8 mouse cellular contexts compared by ENCODE assay signal in genomic region chr12:83606411-83606810, GRCm38 (mm10). TPM values are rescaled to one million over a fixed set of nuclear protein-coding genes. Genes with fewer than 3 reads are reported as not detected.
DNase-seq lines count a peak whose midpoint lies in the region; TF ChIP-seq lines count a peak whose summit lies in the region.
"Not testable (repeated sequence)": the region's sequence is repeated elsewhere in the genome, so short reads cannot be mapped to it uniquely, and the experiment has no call there.

No protein-coding gene starts in this region.

- H3K79me2 ChIP-seq in MEL (ENCODE audit: control insufficient read depth, insufficient read depth, low read length, poor library complexity) = not testable (repeated sequence)

- not testable (repeated sequence) for TF ChIP-seq POLR2A in ES-Bruce4 (IDR thresholded peaks at IDR 0.05; ENCODE audit: insufficient read depth, low read length)
- 0 out of 4 replicates have a peak, but pooled peaks of 1 of the 2 experiments have one; percentile 20 for TF ChIP-seq POLR2A in MEL (IDR thresholded peaks at IDR 0.05; ENCODE audit: control insufficient read depth in 1 of 2, insufficient read depth in 1 of 2, low read depth in 1 of 2, low read length in 2 of 2, poor library complexity in 1 of 2)

- TF ChIP-seq CTCF in E14TG2a.4 (conservative IDR thresholded peaks at IDR 0.05; ENCODE audit: low read length); ES-Bruce4 (IDR thresholded peaks at IDR 0.05; ENCODE audit: low read depth, low read length); MEL (IDR thresholded peaks at IDR 0.05 in 2 of 3, conservative IDR thresholded peaks at IDR 0.05 in 1 of 3; ENCODE audit: control insufficient read depth in 1 of 3, insufficient read depth in 1 of 3, low read depth in 2 of 3, low read length in 3 of 3, poor library complexity in 1 of 3, severe bottlenecking in 1 of 3): not testable (repeated sequence)

- not testable (repeated sequence) for H3K27ac ChIP-seq in ES-Bruce4 (ENCODE audit: insufficient read depth, low read length); MEL (ENCODE audit: control insufficient read depth, low read depth, low read length)
- H3K27ac ChIP-seq in ES-E14 (ENCODE audit: insufficient read depth, low read depth, low read length, poor library complexity, severe bottlenecking) = peak overlapping the region; percentile 10; the same call in 1 of the 2 replicates

- H3K9me3 ChIP-seq in E14TG2a.4 (ENCODE audit: low read length); ES-Bruce4 (replicated peaks; ENCODE audit: control insufficient read depth, insufficient read depth, low read length, poor library complexity, severe bottlenecking); ES-E14 (ENCODE audit: control insufficient read depth, insufficient read depth, low read depth, low read length); MEL (replicated peaks; ENCODE audit: insufficient read depth, low read length): not testable (repeated sequence)

- H3K4me3 ChIP-seq in E14TG2a.4 (replicated peaks; ENCODE audit: low read length) (peak overlapping the region; percentile 77), ES-Bruce4 (ENCODE audit: low read depth, low read length) (peak overlapping the region; percentile 30), ES-E14 (ENCODE audit: insufficient read depth in 1 of 2, low read depth in 1 of 2, low read length in 2 of 2, poor library complexity in 1 of 2, severe bottlenecking in 1 of 2) (peak overlapping the region; percentile 44 to 68), MEL (ENCODE audit: control insufficient read depth in 1 of 2, insufficient read depth in 1 of 2, low read depth in 2 of 2, low read length in 2 of 2) (0 out of 4 replicates have a peak overlapping the region, but pooled peaks of 1 of the 2 experiments have one; percentile 20)

- TF ChIP-seq EP300 in ES-Bruce4 (IDR thresholded peaks at IDR 0.05; ENCODE audit: insufficient read depth, low read depth, low read length); MEL (IDR thresholded peaks at IDR 0.05; ENCODE audit: low read depth in 1 of 2, low read length in 2 of 2): not testable (repeated sequence)

- not testable (repeated sequence) for H3K9ac ChIP-seq in ES-Bruce4 (ENCODE audit: low read depth, poor library complexity, severe bottlenecking); MEL (ENCODE audit: control insufficient read depth, low read depth, low read length, poor library complexity, severe bottlenecking)
- peak overlapping the region; percentile 68; the same call in 1 of the 2 replicates for H3K9ac ChIP-seq in ES-E14 (ENCODE audit: insufficient read depth, low read depth, low read length, poor library complexity, severe bottlenecking)

- H3K4me1 ChIP-seq in E14TG2a.4 (replicated peaks; ENCODE audit: low read depth, low read length) = peaks cover 24% of the 10 kb centered on the region
- H3K4me1 ChIP-seq in ES-Bruce4 (ENCODE audit: control insufficient read depth, insufficient read depth, low read length); ES-E14 (ENCODE audit: control insufficient read depth in 2 of 2, insufficient read depth in 2 of 2, low read length in 2 of 2, poor library complexity in 1 of 2); MEL (ENCODE audit: control insufficient read depth in 1 of 2, insufficient read depth in 2 of 2, low read length in 2 of 2): not testable (repeated sequence)

- H3K27me3 ChIP-seq in E14TG2a.4 (ENCODE audit: insufficient read depth, low read length); ES-Bruce4 (ENCODE audit: control insufficient read depth, insufficient read depth, low read length, poor library complexity, severe bottlenecking); MEL (ENCODE audit: control insufficient read depth in 1 of 2, insufficient read depth in 2 of 2, low read length in 2 of 2): not testable (repeated sequence)

- DNase-seq in ES-CJ7 (ENCODE audit: low read depth, low spot score) (peak; percentile 65), MEL (ENCODE audit: low read depth, low spot score) (peak; percentile 45), R1 (ENCODE audit: low read depth, low spot score) (peak; percentile 86), ZHBTc4 (ENCODE audit: low read depth, low spot score) (peak; percentile 63)
- DNase-seq in ES-E14 (ENCODE audit: low read depth, low spot score) = not testable (repeated sequence)
- peak; percentile 40 for DNase-seq in heart, adult 11 months

- H3K36me3 ChIP-seq in E14TG2a.4 (ENCODE audit: insufficient read depth, low read length) = peaks cover 23% of the 10 kb centered on the region
- H3K36me3 ChIP-seq in ES-Bruce4 (ENCODE audit: control insufficient read depth, insufficient read depth, low read length, poor library complexity, severe bottlenecking); ES-E14 (ENCODE audit: control insufficient read depth, insufficient read depth, low read length, poor library complexity, severe bottlenecking); MEL (ENCODE audit: control insufficient read depth in 1 of 2, insufficient read depth in 2 of 2, low read length in 2 of 2): not testable (repeated sequence)

- in situ Hi-C loops in ES-E14 (cut with MboI; ENCODE audit: low sequenced_read_pairs in 2 of 2, unreplicated experiment in 2 of 2) = not testable (repeated sequence)

- not testable (repeated sequence) for TF ChIP-seq RAD21 in MEL (IDR thresholded peaks at IDR 0.05; ENCODE audit: low read depth, low read length)

TF ChIP-seq in MEL, 35 proteins besides CTCF, POLR2A, EP300 and RAD21:
- 0 out of 2 replicates have a peak, but pooled peaks have one; percentile 7 for TF ChIP-seq GATA1 (IDR thresholded peaks at IDR 0.05; ENCODE audit: low read depth, low read length)
- 0 out of 2 replicates have a peak, but pooled peaks have one; percentile 23 for TF ChIP-seq USF1 (IDR thresholded peaks at IDR 0.05; ENCODE audit: low read depth, low read length)

RNA-seq across cellular contexts. Expression of gene Zfyve1, which starts 9.4 kb away (rescaled TPM):
- polyA plus RNA-seq in ES-Bruce4 (2011; ENCODE audit: insufficient read depth, insufficient read length, low read depth, missing spikeins) (37.7 and 38.0 TPM in 2 replicates), MEL (2012; ENCODE audit: insufficient read depth in 1 of 2, insufficient read length in 2 of 2, low read depth in 1 of 2, low replicate concordance in 2 of 2, missing spikeins in 1 of 2) (1 to 10 TPM in 1 of 2 experiments, not detected in 1; 8.3 TPM)
- total RNA-seq in ES-E14 (2012; rRNA removed) (38.2 and 39.9 TPM in 2 replicates), MEL (2012; rRNA removed) (8.0 and 10.1 TPM in 2 replicates)

RNA-seq across cellular contexts. Expression of gene Rbm25, which starts 24.6 kb away (rescaled TPM):
- polyA plus RNA-seq in ES-Bruce4 (2011; ENCODE audit: insufficient read depth, insufficient read length, low read depth, missing spikeins) (370 and 372 TPM in 2 replicates), MEL (2012; ENCODE audit: insufficient read depth in 1 of 2, insufficient read length in 2 of 2, low read depth in 1 of 2, low replicate concordance in 2 of 2, missing spikeins in 1 of 2) (100 to 1,000 TPM; 124 to 375 TPM)
- total RNA-seq in ES-E14 (2012; rRNA removed) (146 and 151 TPM in 2 replicates), MEL (2012; rRNA removed) (73.9 and 77.3 TPM in 2 replicates)
